14 mouse cellular contexts compared by ENCODE assay signal in the genomic region with DNA sequence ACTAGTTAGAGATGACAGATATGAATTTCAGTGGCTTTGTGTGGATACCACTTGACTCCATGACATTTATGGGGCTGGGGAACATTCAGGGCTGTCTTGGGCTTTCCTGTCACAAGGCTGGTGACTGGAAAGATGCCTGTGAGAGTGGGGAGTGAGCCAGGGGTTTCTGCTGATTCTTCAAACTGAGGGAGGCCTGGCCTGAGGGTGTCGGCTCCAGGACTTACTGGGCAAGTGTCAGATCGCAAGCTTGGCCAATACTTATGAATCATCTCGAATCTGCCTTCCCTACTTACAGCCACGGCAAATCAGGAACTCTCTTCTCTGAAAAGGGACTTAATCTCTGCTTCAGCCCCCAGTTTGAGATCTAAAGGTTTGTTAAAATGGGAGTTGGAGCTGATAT. TPM values are rescaled to one million over a fixed set of nuclear protein-coding genes. Genes with fewer than 3 reads are reported as not detected.
DNase-seq lines count a peak whose midpoint lies in the region; ATAC-seq and TF ChIP-seq lines count a peak whose summit lies in the region.
"Had no signal": no experiment of that assay in that cellular context is flagged by ENCODE, and none has a peak within 500 bp of the region (broad histone marks: within the 10 kb centered on the region; RNA-seq: fewer than 3 reads in every experiment).

No protein-coding gene starts in this region.

- H3K9ac ChIP-seq in liver, postnatal 0 days (replicated peaks): no peak overlapping the region
- no peak overlapping the region for H3K9ac ChIP-seq in liver, embryonic 11.5 days (ENCODE audit: low read depth, low read length)
- H3K9ac ChIP-seq: hindbrain, embryonic 14.5 days; stomach, embryonic 15.5 days had no signal

- no peak for ATAC-seq in liver, postnatal 0 days
- ATAC-seq in liver, embryonic 11.5 days (replicated peaks; ENCODE audit: low FRiP score): no peak
- ATAC-seq in frontal cortex, adult (ENCODE audit: low TSS enrichment): no peak
- ATAC-seq: activated CD4-positive, CD25-positive, alpha-beta regulatory T cell, adult 4 months had no signal

- H3K36me3 ChIP-seq in liver, postnatal 0 days (replicated peaks; ENCODE audit: insufficient read depth, low read length): no peaks in the 10 kb centered on the region
- no peaks in the 10 kb centered on the region for H3K36me3 ChIP-seq in liver, embryonic 11.5 days (ENCODE audit: control insufficient read depth, insufficient read depth, low read length)
- H3K36me3 ChIP-seq: stomach, embryonic 15.5 days had no signal

- H3K9me3 ChIP-seq in liver, postnatal 0 days (ENCODE audit: low read length): no peaks in the 10 kb centered on the region
- H3K9me3 ChIP-seq in liver, embryonic 11.5 days (ENCODE audit: control insufficient read depth, low read length): no peaks in the 10 kb centered on the region
- H3K9me3 ChIP-seq: stomach, embryonic 15.5 days had no signal

- TF ChIP-seq EP300 in liver, postnatal 0 days (IDR thresholded peaks at IDR 0.05; ENCODE audit: low read depth): no peak

- H3K4me3 ChIP-seq in liver, postnatal 0 days (ENCODE audit: low read depth, low read length): no peak overlapping the region
- no peak overlapping the region for H3K4me3 ChIP-seq in liver, embryonic 11.5 days (ENCODE audit: low read depth, low read length)
- H3K4me3 ChIP-seq: erythroblast, embryonic 14.5 days; stomach, embryonic 15.5 days had no signal

- TF ChIP-seq CTCF in liver, postnatal 0 days (IDR thresholded peaks at IDR 0.05; ENCODE audit: low read depth): no peak

- peak; percentile 16 for DNase-seq in liver, postnatal 0 days
- DNase-seq in liver, embryonic 11.5 days (ENCODE audit: low spot score): no peak
- DNase-seq in NIH3T3 (ENCODE audit: low read depth): peak; percentile 61
- peak; percentile 57 for DNase-seq in gastrocnemius, postnatal 10 days
- DNase-seq in skeletal muscle tissue, adult 2 months (ENCODE audit: low read depth, low spot score): peak; percentile 91
- DNase-seq in layer of hippocampus, adult 8-10 months (ENCODE audit: low spot score in 2 of 2): no peak
- DNase-seq: cerebellum, postnatal 36 days; kidney, adult 9 months; right cerebral cortex, postnatal 25 days had no signal

- no peak overlapping the region for H3K4me2 ChIP-seq in liver, postnatal 0 days (ENCODE audit: low read depth, low read length)
- no peak overlapping the region for H3K4me2 ChIP-seq in liver, embryonic 11.5 days
- H3K4me2 ChIP-seq: hindbrain, embryonic 14.5 days; stomach, embryonic 15.5 days had no signal

- no peaks in the 10 kb centered on the region for H3K27me3 ChIP-seq in liver, postnatal 0 days (ENCODE audit: insufficient read depth, low read length)
- no peaks in the 10 kb centered on the region for H3K27me3 ChIP-seq in liver, embryonic 11.5 days (replicated peaks; ENCODE audit: control insufficient read depth, insufficient read depth, low read length)
- H3K27me3 ChIP-seq: stomach, embryonic 15.5 days had no signal

- 50% methylated on average over 4 of the region's 4 CpGs for WGBS in liver, postnatal 0 days (ENCODE audit: insufficient replicate concordance)
- WGBS in liver, embryonic 11.5 days: 54% methylated on average over 4 of the region's 4 CpGs

- H3K4me1 ChIP-seq in liver, postnatal 0 days (ENCODE audit: insufficient read depth): peaks cover 17% of the 10 kb centered on the region
- H3K4me1 ChIP-seq in liver, embryonic 11.5 days (replicated peaks; ENCODE audit: control insufficient read depth, insufficient read depth, low read length): peaks cover 47% of the 10 kb centered on the region

- no peak overlapping the region for H3K27ac ChIP-seq in liver, postnatal 0 days (ENCODE audit: low read depth)
- no peak overlapping the region for H3K27ac ChIP-seq in liver, embryonic 11.5 days (ENCODE audit: low read depth, low read length)
- H3K27ac ChIP-seq: hindbrain, embryonic 14.5 days; stomach, embryonic 15.5 days had no signal

RNA-seq across cellular contexts. Expression of gene Nck2, which starts 18.3 kb away (rescaled TPM):
- 5.4 and 6.0 TPM in 2 replicates for polyA plus RNA-seq in liver, postnatal 0 days (2015; fragmentation: Nextera tagmentation; extraction: Ambion mirVana)
- 24.5 and 26.0 TPM in 2 replicates for polyA plus RNA-seq in liver, embryonic 11.5 days (2014; fragmentation: Nextera tagmentation; extraction: Ambion mirVana)
- total RNA-seq in gastrocnemius, postnatal 10 days (2021): 10 to 100 TPM; 30.2 to 38.0 TPM
- 10 to 100 TPM; 40.5 to 50.5 (median 48.8) TPM for total RNA-seq in layer of hippocampus, adult 8-10 months (2022)

Comparison
In these comparisons a context has a peak if more than half of its experiments do, and no peak if none do; other contexts are left out.
1. DNase-seq: peak in liver, postnatal 0 days (single experiment), NIH3T3 (single experiment), gastrocnemius, postnatal 10 days (single experiment) and skeletal muscle tissue, adult 2 months (single experiment); none in liver, embryonic 11.5 days (single experiment) and layer of hippocampus, adult 8-10 months (0 of 2).